Mouse (Mus musculus): ENCODE results near the gene Ttc28. TPM values are rescaled to one million over a fixed set of nuclear protein-coding genes. Genes with fewer than 3 reads are reported as not detected.

Gene Ttc28
- total and polyA plus RNA-seq, 3 experiments, result 1.1 to 1.8 TPM; not detected in 1

DNA sequence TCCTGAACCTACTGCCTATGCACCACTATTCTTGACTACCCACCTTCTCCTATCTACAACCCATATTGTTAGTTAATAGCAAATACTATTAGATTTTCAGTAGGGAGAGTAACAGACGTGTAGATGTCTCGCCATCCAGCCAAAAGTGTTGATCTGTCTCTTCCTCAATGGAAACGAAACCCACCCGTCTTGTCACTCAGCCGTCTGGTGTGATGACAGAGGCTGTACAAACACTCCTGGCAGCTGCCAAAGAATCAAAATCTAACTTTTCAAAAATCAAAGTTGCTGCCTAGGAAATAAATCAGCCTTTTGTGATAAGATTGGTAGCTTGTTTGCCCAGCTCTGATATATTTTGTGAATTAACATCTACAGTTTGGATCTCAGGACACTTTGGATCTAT lies 123.6 kb downstream of the Ttc28 start:
- TF ChIP-seq BHLHE40 (IDR thresholded peaks at IDR 0.05; ENCODE audit: borderline replicate concordance, low read depth, low read length) (no peak), POLR2AphosphoS5 (IDR thresholded peaks at IDR 0.05; ENCODE audit: borderline replicate concordance, low read depth, low read length) (no peak), ZKSCAN1 (IDR thresholded peaks at IDR 0.05; ENCODE audit: low read depth, low read length) (no peak), MAZ (IDR thresholded peaks at IDR 0.05; ENCODE audit: low read depth, low read length) (no peak), TCF12 (IDR thresholded peaks at IDR 0.05; ENCODE audit: low read depth, low read length) (no peak), JUND (IDR thresholded peaks at IDR 0.05; ENCODE audit: low read depth, low read length) (no peak), ETS1 (IDR thresholded peaks at IDR 0.05; ENCODE audit: low read depth, low read length) (no peak), GATA1 (IDR thresholded peaks at IDR 0.05; ENCODE audit: low read depth, low read length) (no peak), ZMIZ1 (IDR thresholded peaks at IDR 0.05; ENCODE audit: low read depth, low read length) (no peak), POLR2AphosphoS2 (IDR thresholded peaks at IDR 0.05; ENCODE audit: low read length) (no peak), CTCF (IDR thresholded peaks at IDR 0.05 in 2 of 3, conservative IDR thresholded peaks at IDR 0.05 in 1 of 3; ENCODE audit: control insufficient read depth in 1 of 3, insufficient read depth in 1 of 3, low read depth in 2 of 3, low read length in 3 of 3, poor library complexity in 1 of 3, severe bottlenecking in 1 of 3) (no peak), MXI1 (IDR thresholded peaks at IDR 0.05; ENCODE audit: low read depth, low read length) (no peak), RAD21 (IDR thresholded peaks at IDR 0.05; ENCODE audit: low read depth, low read length) (no peak), KAT2A (conservative IDR thresholded peaks at IDR 0.05; ENCODE audit: low read depth, low read length) (no peak), MAFK (IDR thresholded peaks at IDR 0.05; ENCODE audit: borderline replicate concordance, low read depth, low read length) (no peak)
- H3K27me3 ChIP-seq (ENCODE audit: control insufficient read depth in 1 of 2, insufficient read depth in 2 of 2, low read length in 2 of 2), result no peaks in the 10 kb centered on the region
- no peak for DNase-seq (ENCODE audit: low read depth, low spot score)
- no peak overlapping the region for H3K9ac ChIP-seq (ENCODE audit: control insufficient read depth, low read depth, low read length, poor library complexity, severe bottlenecking)
- H3K4me3 ChIP-seq (ENCODE audit: control insufficient read depth in 1 of 2, insufficient read depth in 1 of 2, low read depth in 2 of 2, low read length in 2 of 2), result no peak overlapping the region
- no peak overlapping the region for H3K27ac ChIP-seq (ENCODE audit: control insufficient read depth, low read depth, low read length)
- no peaks in the 10 kb centered on the region for H3K36me3 ChIP-seq (ENCODE audit: control insufficient read depth in 1 of 2, insufficient read depth in 2 of 2, low read length in 2 of 2)
- H3K79me2 ChIP-seq (ENCODE audit: control insufficient read depth, insufficient read depth, low read length, poor library complexity), result no peaks in the 10 kb centered on the region
- no peaks in the 10 kb centered on the region for H3K9me3 ChIP-seq (replicated peaks; ENCODE audit: insufficient read depth, low read length)
- no peaks in the 10 kb centered on the region for H3K4me1 ChIP-seq (ENCODE audit: control insufficient read depth in 1 of 2, insufficient read depth in 2 of 2, low read length in 2 of 2)

DNA sequence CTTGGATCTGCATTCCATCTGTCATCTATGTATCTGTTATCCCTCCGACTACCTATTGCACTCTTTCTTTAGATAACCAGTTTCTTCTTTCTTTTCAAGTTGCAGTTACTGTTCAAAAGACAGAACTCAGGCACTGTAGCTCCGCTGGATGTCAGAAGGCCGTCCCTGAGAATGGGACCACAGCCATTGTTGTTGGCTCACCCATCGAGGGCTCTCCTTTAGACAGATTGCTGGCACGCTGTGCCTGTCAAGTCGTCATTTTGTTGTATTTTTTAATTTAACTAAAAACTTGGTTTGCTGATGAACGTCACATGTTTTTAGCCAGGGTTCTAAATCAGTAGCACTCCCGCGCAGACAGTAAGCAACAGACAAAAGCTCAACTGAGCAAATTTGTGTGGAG lies 124.1 kb downstream of the Ttc28 start:
- Histone ChIP-seq H3K27ac (ENCODE audit: control insufficient read depth, low read depth, low read length) (no peak overlapping the region), H3K9ac (ENCODE audit: control insufficient read depth, low read depth, low read length, poor library complexity, severe bottlenecking) (no peak overlapping the region), H3K9me3 (replicated peaks; ENCODE audit: insufficient read depth, low read length) (no peaks in the 10 kb centered on the region), H3K79me2 (ENCODE audit: control insufficient read depth, insufficient read depth, low read length, poor library complexity) (no peaks in the 10 kb centered on the region), H3K4me3 (ENCODE audit: control insufficient read depth in 1 of 2, insufficient read depth in 1 of 2, low read depth in 2 of 2, low read length in 2 of 2) (no peak overlapping the region), H3K4me1 (ENCODE audit: control insufficient read depth in 1 of 2, insufficient read depth in 2 of 2, low read length in 2 of 2) (no peaks in the 10 kb centered on the region), H3K27me3 (ENCODE audit: control insufficient read depth in 1 of 2, insufficient read depth in 2 of 2, low read length in 2 of 2) (no peaks in the 10 kb centered on the region), H3K36me3 (ENCODE audit: control insufficient read depth in 1 of 2, insufficient read depth in 2 of 2, low read length in 2 of 2) (no peaks in the 10 kb centered on the region)
- TF ChIP-seq POLR2AphosphoS2 (IDR thresholded peaks at IDR 0.05; ENCODE audit: low read length), result no peak
- no peak for TF ChIP-seq GATA1 (IDR thresholded peaks at IDR 0.05; ENCODE audit: low read depth, low read length)
- no peak for TF ChIP-seq ZMIZ1 (IDR thresholded peaks at IDR 0.05; ENCODE audit: low read depth, low read length)
- no peak for TF ChIP-seq CHD1 (IDR thresholded peaks at IDR 0.05; ENCODE audit: low read depth, low read length)
- no peak for TF ChIP-seq CHD2 (IDR thresholded peaks at IDR 0.05; ENCODE audit: low read length)
- no peak for TF ChIP-seq MYC (IDR thresholded peaks at IDR 0.05; ENCODE audit: low read depth, low read length)
- TF ChIP-seq KAT2A (conservative IDR thresholded peaks at IDR 0.05; ENCODE audit: low read depth, low read length), result no peak
- no peak for TF ChIP-seq MAFK (IDR thresholded peaks at IDR 0.05; ENCODE audit: borderline replicate concordance, low read depth, low read length)
- no peak for TF ChIP-seq CTCF (IDR thresholded peaks at IDR 0.05 in 2 of 3, conservative IDR thresholded peaks at IDR 0.05 in 1 of 3; ENCODE audit: control insufficient read depth in 1 of 3, insufficient read depth in 1 of 3, low read depth in 2 of 3, low read length in 3 of 3, poor library complexity in 1 of 3, severe bottlenecking in 1 of 3)
- TF ChIP-seq GABPA (IDR thresholded peaks at IDR 0.05; ENCODE audit: low read depth, low read length), result no peak
- TF ChIP-seq NELFE (IDR thresholded peaks at IDR 0.05; ENCODE audit: low read depth, low read length), result no peak
- no peak for TF ChIP-seq ZNF384 (IDR thresholded peaks at IDR 0.05; ENCODE audit: low read depth, low read length)
- TF ChIP-seq JUND (IDR thresholded peaks at IDR 0.05; ENCODE audit: low read depth, low read length), result no peak
- no peak for TF ChIP-seq USF2 (IDR thresholded peaks at IDR 0.05; ENCODE audit: borderline replicate concordance in 1 of 2, insufficient read depth in 1 of 2, low read depth in 1 of 2, low read length in 2 of 2)
- TF ChIP-seq MXI1 (IDR thresholded peaks at IDR 0.05; ENCODE audit: low read depth, low read length), result no peak
- TF ChIP-seq MAX (IDR thresholded peaks at IDR 0.05; ENCODE audit: low read length), result no peak
- no peak for TF ChIP-seq MAZ (IDR thresholded peaks at IDR 0.05; ENCODE audit: low read depth, low read length)
- TF ChIP-seq TBP (IDR thresholded peaks at IDR 0.05; ENCODE audit: low read depth, low read length), result no peak
- TF ChIP-seq POLR2A (IDR thresholded peaks at IDR 0.05; ENCODE audit: control insufficient read depth in 1 of 2, insufficient read depth in 1 of 2, low read depth in 1 of 2, low read length in 2 of 2, poor library complexity in 1 of 2), result no peak
- no peak for DNase-seq (ENCODE audit: low read depth, low spot score)

All from MEL (cell line).